Mouse (Mus musculus) liver, adult (tissue): Measurements from ENCODE around the gene Rpl9.

Experiments used
- GATA4 ChIP-seq: IDR thresholded peaks from 2 replicates; pipeline ENCODE4 v1.6.1; 2014; ENCODE audit warnings: mild to moderate bottlenecking, low read length; ENCODE audit not compliant: insufficient replicate concordance

The Rpl9 gene

GRCm38 (mm10) chr5:65390648-65391644, at the start of gene Rpl9, which contains the start of gene Lias:
TSS of gene Rpl9 (minus strand) at chr5:65391444.
TSS of gene Lias (plus strand) at chr5:65391497.
- peak; percentile 73; the same call in 1 of the 2 replicates for TF ChIP-seq GATA4

- no peak for TF ChIP-seq GATA4
These were observed 46.8 kb upstream of the Rpl9 start for GRCm38 (mm10) chr5:65438041-65438440.

GRCm38 (mm10) chr5:65435806-65436561, 44.7 kb upstream of the Rpl9 start, which contains the start of gene Ugdh:
TSS of gene Ugdh (minus strand) at chr5:65435949.
- TF ChIP-seq GATA4, result no peak

GRCm38 (mm10) chr5:65435363-65435805, 44.1 kb upstream of the Rpl9 start:
- no peak for TF ChIP-seq GATA4

- no peak for TF ChIP-seq GATA4
These were observed 43.5 kb upstream of the Rpl9 start for GRCm38 (mm10) chr5:65434471-65435362.

GRCm38 (mm10) chr5:65429441-65429840, 38.2 kb upstream of the Rpl9 start:
- no peak for TF ChIP-seq GATA4

- TF ChIP-seq GATA4, result no peak
These were observed 37.1 kb upstream of the Rpl9 start for GRCm38 (mm10) chr5:65428321-65428720.

GRCm38 (mm10) chr5:65425251-65425650, 34.0 kb upstream of the Rpl9 start:
- TF ChIP-seq GATA4, result peak; percentile 79

- TF ChIP-seq GATA4, result peak; percentile 89
These were observed 33.0 kb upstream of the Rpl9 start for GRCm38 (mm10) chr5:65424215-65424614.

- no peak for TF ChIP-seq GATA4
These were observed 31.6 kb upstream of the Rpl9 start for GRCm38 (mm10) chr5:65422803-65423202.

GRCm38 (mm10) chr5:65420822-65421221, 29.6 kb upstream of the Rpl9 start:
- peak; percentile 44; the same call in 1 of the 2 replicates for TF ChIP-seq GATA4

GRCm38 (mm10) chr5:65419136-65419535, 27.9 kb upstream of the Rpl9 start:
- TF ChIP-seq GATA4, result no peak

GRCm38 (mm10) chr5:65415653-65416458, 24.6 kb upstream of the Rpl9 start:
- TF ChIP-seq GATA4, result peak; percentile 91; the same call in 1 of the 2 replicates

GRCm38 (mm10) chr5:65407989-65408388, 16.7 kb upstream of the Rpl9 start:
- no peak for TF ChIP-seq GATA4
